ENCODE assay signal across 30 mouse cellular contexts in the genomic region with DNA sequence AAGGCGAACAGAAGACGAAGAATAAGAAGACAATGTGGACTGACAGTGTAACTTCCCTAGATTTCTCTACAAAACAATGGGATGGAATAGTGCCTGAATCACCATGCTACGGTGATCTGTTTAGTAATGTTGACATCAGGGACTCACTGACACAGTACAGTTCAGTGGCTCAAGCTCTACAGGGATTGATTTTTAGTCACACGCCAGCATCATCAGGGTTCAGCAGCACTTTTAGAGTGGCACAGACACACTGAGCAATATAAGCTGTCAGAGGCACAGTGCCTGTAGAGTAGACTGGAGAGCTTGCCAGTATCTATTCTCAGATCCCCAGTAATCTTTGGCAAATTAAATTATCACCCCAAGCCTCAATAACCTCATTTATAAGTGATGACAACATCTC. TPM values are rescaled to one million over a fixed set of nuclear protein-coding genes. Genes with fewer than 3 reads are reported as not detected.
A peak's percentile ranks its signal among the peaks of the same experiment; 100 is the strongest.
DNase-seq lines count a peak whose midpoint lies in the region; ATAC-seq and TF ChIP-seq lines count a peak whose summit lies in the region.
"Had no signal": no experiment of that assay in that cellular context is flagged by ENCODE, and none has a peak within 500 bp of the region (broad histone marks: within the 10 kb centered on the region; RNA-seq: fewer than 3 reads in every experiment).

No protein-coding gene starts in this region.

- H3K9me3 ChIP-seq in hindbrain, embryonic 16.5 days (ENCODE audit: control insufficient read depth, low read length): no peaks in the 10 kb centered on the region
- no peaks in the 10 kb centered on the region for H3K9me3 ChIP-seq in hindbrain, embryonic 12.5 days (replicated peaks)
- H3K9me3 ChIP-seq in midbrain, postnatal 0 days (ENCODE audit: low read length): no peaks in the 10 kb centered on the region
- no peaks in the 10 kb centered on the region for H3K9me3 ChIP-seq in midbrain, embryonic 16.5 days (replicated peaks; ENCODE audit: control insufficient read depth, low read length, poor library complexity, severe bottlenecking)
- H3K9me3 ChIP-seq: forebrain, embryonic 10.5 days; forebrain, embryonic 13.5 days; heart, embryonic 12.5 days; heart, embryonic 15.5 days had no signal

- H3K4me3 ChIP-seq in hindbrain, embryonic 16.5 days (ENCODE audit: low read length): no peak overlapping the region
- H3K4me3 ChIP-seq in hindbrain, embryonic 12.5 days: no peak overlapping the region
- no peak overlapping the region for H3K4me3 ChIP-seq in midbrain, postnatal 0 days (ENCODE audit: low read depth, low read length)
- H3K4me3 ChIP-seq in midbrain, embryonic 16.5 days (ENCODE audit: low read depth, low read length): no peak overlapping the region
- H3K4me3 ChIP-seq: forebrain, embryonic 10.5 days; forebrain, embryonic 13.5 days; heart, embryonic 12.5 days; heart, embryonic 15.5 days had no signal

- H3K4me2 ChIP-seq in hindbrain, embryonic 16.5 days (ENCODE audit: low read length): no peak overlapping the region
- no peak overlapping the region for H3K4me2 ChIP-seq in hindbrain, embryonic 12.5 days (replicated peaks)
- H3K4me2 ChIP-seq in midbrain, postnatal 0 days (ENCODE audit: low read depth, low read length, poor library complexity, severe bottlenecking): no peak overlapping the region
- no peak overlapping the region for H3K4me2 ChIP-seq in midbrain, embryonic 16.5 days (ENCODE audit: low read length)
- H3K4me2 ChIP-seq: forebrain, embryonic 13.5 days; heart, embryonic 12.5 days; heart, embryonic 15.5 days had no signal

- H3K9ac ChIP-seq in hindbrain, embryonic 16.5 days (ENCODE audit: low read depth, low read length): no peak overlapping the region
- no peak overlapping the region for H3K9ac ChIP-seq in hindbrain, embryonic 12.5 days
- H3K9ac ChIP-seq in midbrain, postnatal 0 days (replicated peaks; ENCODE audit: low read length, poor library complexity, severe bottlenecking): no peak overlapping the region
- no peak overlapping the region for H3K9ac ChIP-seq in midbrain, embryonic 16.5 days (ENCODE audit: low read depth, low read length)
- H3K9ac ChIP-seq: forebrain, embryonic 13.5 days; heart, embryonic 12.5 days; heart, embryonic 15.5 days had no signal

- TF ChIP-seq CTCF in midbrain, postnatal 0 days (IDR thresholded peaks at IDR 0.05): no peak

- no peaks in the 10 kb centered on the region for H3K36me3 ChIP-seq in hindbrain, embryonic 16.5 days (ENCODE audit: control insufficient read depth, insufficient read depth, low read length)
- no peaks in the 10 kb centered on the region for H3K36me3 ChIP-seq in hindbrain, embryonic 12.5 days
- H3K36me3 ChIP-seq in midbrain, postnatal 0 days (ENCODE audit: insufficient read depth, low read length): no peaks in the 10 kb centered on the region
- H3K36me3 ChIP-seq in midbrain, embryonic 16.5 days (ENCODE audit: control insufficient read depth, insufficient read depth, low read length): no peaks in the 10 kb centered on the region
- H3K36me3 ChIP-seq: forebrain, embryonic 10.5 days; heart, embryonic 12.5 days; heart, embryonic 15.5 days had no signal

- DNase-seq in midbrain, postnatal 0 days (ENCODE audit: low spot score): peak; percentile 15
- peak; percentile 13 for DNase-seq in retina, embryonic 14.5 days (ENCODE audit: low spot score)
- no peak for DNase-seq in right cerebral cortex, postnatal 10 days (ENCODE audit: low spot score in 2 of 2)
- DNase-seq: adrenal gland, adult 8-10 months; adrenal gland, postnatal 25 days; cerebellum, adult 18-20 months; cerebellum, adult 9-10 months; cerebellum, postnatal 14 days; gastrocnemius, postnatal 25 days; heart, adult 18-20 months; heart, postnatal 10 days; heart, postnatal 36 days had no signal

- WGBS in hindbrain, embryonic 16.5 days: 71% methylated on average over 4 of the region's 4 CpGs
- WGBS in hindbrain, embryonic 12.5 days: 83% methylated on average over 4 of the region's 4 CpGs
- WGBS in midbrain, postnatal 0 days: 79% methylated on average over 4 of the region's 4 CpGs
- 78% methylated on average over 4 of the region's 4 CpGs for WGBS in midbrain, embryonic 16.5 days

- H3K27ac ChIP-seq in hindbrain, embryonic 16.5 days (ENCODE audit: low read depth, low read length): no peak overlapping the region
- H3K27ac ChIP-seq in hindbrain, embryonic 12.5 days: no peak overlapping the region
- H3K27ac ChIP-seq in midbrain, postnatal 0 days (ENCODE audit: low read depth, low read length): no peak overlapping the region
- H3K27ac ChIP-seq in midbrain, embryonic 16.5 days (ENCODE audit: low read length): no peak overlapping the region
- H3K27ac ChIP-seq: forebrain, embryonic 10.5 days; forebrain, embryonic 13.5 days; heart, embryonic 15.5 days; hindbrain, postnatal 0 days had no signal

- H3K4me1 ChIP-seq in hindbrain, embryonic 16.5 days (ENCODE audit: control insufficient read depth, insufficient read depth, low read depth, low read length): no peaks in the 10 kb centered on the region
- H3K4me1 ChIP-seq in hindbrain, embryonic 12.5 days: no peaks in the 10 kb centered on the region
- no peaks in the 10 kb centered on the region for H3K4me1 ChIP-seq in midbrain, postnatal 0 days (ENCODE audit: insufficient read depth, low read length)
- no peaks in the 10 kb centered on the region for H3K4me1 ChIP-seq in midbrain, embryonic 16.5 days (ENCODE audit: control insufficient read depth, insufficient read depth, low read length)
- H3K4me1 ChIP-seq: forebrain, embryonic 10.5 days; forebrain, embryonic 13.5 days; heart, embryonic 12.5 days; heart, embryonic 15.5 days had no signal

- no peaks in the 10 kb centered on the region for H3K27me3 ChIP-seq in hindbrain, embryonic 16.5 days (replicated peaks; ENCODE audit: control insufficient read depth, insufficient read depth, low read length)
- H3K27me3 ChIP-seq in hindbrain, embryonic 12.5 days: no peaks in the 10 kb centered on the region
- no peaks in the 10 kb centered on the region for H3K27me3 ChIP-seq in midbrain, postnatal 0 days (ENCODE audit: insufficient read depth, low read length)
- H3K27me3 ChIP-seq in midbrain, embryonic 16.5 days (ENCODE audit: control insufficient read depth, insufficient read depth, low read depth, low read length): no peaks in the 10 kb centered on the region
- H3K27me3 ChIP-seq: forebrain, embryonic 13.5 days; heart, embryonic 12.5 days; heart, embryonic 15.5 days had no signal

- ATAC-seq in hindbrain, embryonic 16.5 days: peak; percentile 56; the same call in 1 of the 2 replicates
- no peak for ATAC-seq in hindbrain, embryonic 12.5 days (ENCODE audit: low FRiP score)
- ATAC-seq in midbrain, postnatal 0 days (ENCODE audit: low FRiP score): no peak
- ATAC-seq in midbrain, embryonic 16.5 days: no peak
- ATAC-seq: activated CD4-positive, CD25-positive, alpha-beta regulatory T cell, adult 4 months; CD4-positive, CD25-positive, alpha-beta regulatory T cell, adult 4 months; forebrain, embryonic 13.5 days; hindbrain, postnatal 0 days; inflammation-experienced regulatory T-cells, adult 6 months had no signal

RNA-seq across cellular contexts. Expression of a gene that starts 9.8 kb away (rescaled TPM):
- not detected in 2 replicates for polyA plus RNA-seq in hindbrain, embryonic 16.5 days (2015; fragmentation: Nextera tagmentation; extraction: Ambion mirVana)
- not detected in 2 replicates for polyA plus RNA-seq in hindbrain, embryonic 12.5 days (2016; fragmentation: Nextera tagmentation; extraction: Ambion mirVana)
- not detected in 2 replicates for total RNA-seq in midbrain, postnatal 0 days (2014; rRNA removed)
- polyA plus RNA-seq in midbrain, postnatal 0 days (2015; fragmentation: Nextera tagmentation; extraction: Ambion mirVana): not detected in 2 replicates
- not detected in 2 replicates for polyA plus RNA-seq in midbrain, embryonic 16.5 days (2015; fragmentation: Nextera tagmentation; extraction: Ambion mirVana)
- total RNA-seq: adrenal gland, adult 8-10 months; adrenal gland, postnatal 25 days; gastrocnemius, adult 8-10 months; gastrocnemius, postnatal 25 days; heart, adult 18-20 months; heart, postnatal 10 days; heart, postnatal 36 days; hindbrain, postnatal 0 days; MEL had no signal
- polyA plus RNA-seq: activated CD4-positive, CD25-positive, alpha-beta regulatory T cell, adult 4 months; C2C12; CD4-positive, CD25-positive, alpha-beta regulatory T cell, adult 4 months; embryonic facial prominence, embryonic 11.5 days; embryonic facial prominence, embryonic 14.5 days; forebrain, embryonic 10.5 days; forebrain, embryonic 13.5 days; gonadal fat pad, adult 2 months; heart, embryonic 12.5 days; heart, embryonic 15.5 days; hindbrain, embryonic 11.5 days; hindbrain, postnatal 0 days; inflammation-experienced regulatory T-cells, adult 6 months had no signal

Comparison
In these comparisons a context has a peak if more than half of its experiments do, and no peak if none do; other contexts are left out.
1. DNase-seq: peak in midbrain, postnatal 0 days (single experiment) and retina, embryonic 14.5 days (single experiment); none in right cerebral cortex, postnatal 10 days (0 of 2).